Mouse (Mus musculus) brain, embryonic 14.5 days (tissue): ENCODE measurements around the gene Sox30.

Experiments
- CTCF ChIP-seq: fragments of 200-500 bp; IDR thresholded peaks from 2 replicates; pipeline ENCODE4 v1.5.1; 2012; ENCODE audit warnings: inconsistent platforms, mild to moderate bottlenecking, moderate library complexity, borderline replicate concordance; ENCODE audit not compliant: insufficient read depth, insufficient read length; ENCODE audit errors: extremely low read depth
- POLR2A ChIP-seq: fragments of 200-500 bp; IDR thresholded peaks from 2 replicates; pipeline ENCODE4 v1.6.1; 2012; ENCODE audit warnings: mild to moderate bottlenecking, inconsistent platforms, borderline replicate concordance; ENCODE audit not compliant: poor library complexity, insufficient read depth, insufficient read length, severe bottlenecking; ENCODE audit errors: extremely low read depth

GRCm38 (mm10) chr11:45992087-45992486 lies 12.0 kb downstream of the Sox30 start:
- TF ChIP-seq CTCF (no peak), POLR2A (no peak)
